Mouse (Mus musculus) brain, embryonic 14.5 days (tissue): Measurements from ENCODE around the gene Stab1.

Experiments used
- CTCF ChIP-seq: fragments of 200-500 bp; IDR thresholded peaks from 2 replicates; pipeline ENCODE4 v1.5.1; 2012; ENCODE audit warnings: inconsistent platforms, mild to moderate bottlenecking, moderate library complexity, borderline replicate concordance; ENCODE audit not compliant: insufficient read depth, insufficient read length; ENCODE audit errors: extremely low read depth
- POLR2A ChIP-seq: fragments of 200-500 bp; IDR thresholded peaks from 2 replicates; pipeline ENCODE4 v1.6.1; 2012; ENCODE audit warnings: mild to moderate bottlenecking, inconsistent platforms, borderline replicate concordance; ENCODE audit not compliant: poor library complexity, insufficient read depth, insufficient read length, severe bottlenecking; ENCODE audit errors: extremely low read depth

DNA sequence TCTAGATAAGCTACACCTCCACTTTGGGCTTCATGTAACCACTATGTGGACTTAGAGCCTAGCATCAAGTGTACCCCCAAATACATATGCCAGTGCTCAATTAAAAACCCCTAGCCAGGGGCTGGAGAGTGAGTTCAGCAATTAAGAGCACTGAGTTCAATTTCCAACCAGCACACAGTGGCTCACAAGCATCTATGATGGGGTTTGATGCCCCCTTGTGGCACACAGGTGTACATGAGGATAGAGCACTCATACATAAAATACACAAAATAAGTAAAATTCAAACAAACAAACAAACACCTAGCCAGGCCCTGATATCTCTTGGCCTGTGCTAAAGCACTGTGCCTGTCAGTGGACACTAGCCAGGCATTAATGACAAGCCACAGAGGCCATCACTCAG lies 27.5 kb upstream of the Stab1 start:
- TF ChIP-seq POLR2A (no peak), CTCF (peak; percentile 57; the same call in 1 of the 2 replicates)
